Mouse (Mus musculus) gonadal fat pad, adult 2 months (tissue): ENCODE data around the gene Upk3b. TPM values are rescaled to one million over a fixed set of nuclear protein-coding genes. Genes with fewer than 3 reads are reported as not detected.
"Not testable (repeated sequence)": the region's sequence is repeated elsewhere in the genome, so short reads cannot be mapped to it uniquely, and the experiment has no call there.

Experiments
- DNase-seq: peaks from one replicate; pipeline ENCODE4 v3.0.0-alpha.2; 2012; ENCODE audit warnings: low read depth
- polyA plus RNA-seq: library from polyadenylated mRNA; depleted of rRNA; stranded (reverse); fragments of >200 nt; gene quantifications from 2 replicates; pipeline ENCODE4 v1.2.3, GENCODE M21; 2012

Upk3b gene
- polyA plus RNA-seq, 1 experiment, result 32.1 TPM

- no peak for DNase-seq
Measured at GRCm38 (mm10) chr5:136034868-136035267, 3.4 kb upstream of the Upk3b start.

GRCm38 (mm10) chr5:136035285-136035684 lies 3.0 kb upstream of the Upk3b start:
- no peak for DNase-seq

GRCm38 (mm10) chr5:136036667-136037066 lies 1.6 kb upstream of the Upk3b start:
- no peak for DNase-seq

GRCm38 (mm10) chr5:136040210-136040609 lies 1.9 kb downstream of the Upk3b start:
- no peak for DNase-seq

GRCm38 (mm10) chr5:136041260-136041659 lies 3.0 kb downstream of the Upk3b start:
- DNase-seq, result no peak

GRCm38 (mm10) chr5:136041666-136042065 lies 3.4 kb downstream of the Upk3b start:
- no peak for DNase-seq

- DNase-seq, result no peak
Measured at GRCm38 (mm10) chr5:136044865-136045264, 6.6 kb downstream of the Upk3b start.

GRCm38 (mm10) chr5:136045408-136045807 lies 7.1 kb downstream of the Upk3b start:
- no peak for DNase-seq

- no peak for DNase-seq
Measured at GRCm38 (mm10) chr5:136045987-136046386, 7.7 kb downstream of the Upk3b start.

GRCm38 (mm10) chr5:136048541-136048940 lies 10.2 kb downstream of the Upk3b start:
- DNase-seq, result not testable (repeated sequence)

- DNase-seq, result no peak
Measured at GRCm38 (mm10) chr5:136049926-136050325, 11.6 kb downstream of the Upk3b start.

- DNase-seq, result no peak
Measured at GRCm38 (mm10) chr5:136051231-136052085, 13.2 kb downstream of the Upk3b start.

GRCm38 (mm10) chr5:136052861-136053655 lies 14.8 kb downstream of the Upk3b start:
- no peak for DNase-seq

- no peak for DNase-seq
Measured at GRCm38 (mm10) chr5:136054301-136055077, 16.2 kb downstream of the Upk3b start, which contains the start of gene Upk3bl. Gene Upk3bl (plus strand): TSS chr5:136054492.

GRCm38 (mm10) chr5:136056062-136056461 lies 17.8 kb downstream of the Upk3b start:
- DNase-seq, result no peak

GRCm38 (mm10) chr5:136057085-136057484 lies 18.8 kb downstream of the Upk3b start:
- no peak for DNase-seq

GRCm38 (mm10) chr5:136061567-136061966 lies 23.3 kb downstream of the Upk3b start:
- no peak for DNase-seq

GRCm38 (mm10) chr5:136063920-136064319 lies 25.6 kb downstream of the Upk3b start:
- DNase-seq, result no peak

- DNase-seq, result not testable (repeated sequence)
Measured at GRCm38 (mm10) chr5:136066404-136067148, 28.3 kb downstream of the Upk3b start.

- no peak for DNase-seq
Measured at GRCm38 (mm10) chr5:136069411-136069810, 31.1 kb downstream of the Upk3b start.

- no peak for DNase-seq
Measured at GRCm38 (mm10) chr5:136073051-136073450, 34.8 kb downstream of the Upk3b start.
